Mouse (Mus musculus): ENCODE measurements at regions not wholly inside any gene's neighbourhood (a gene's known extent, or its start where the extent isn't known, plus 50 kb on each side); places are given as distances from the start of the nearest gene placed in this dataset. TPM values are rescaled to one million over a fixed set of nuclear protein-coding genes. Genes with fewer than 3 reads are reported as not detected.

DNA sequence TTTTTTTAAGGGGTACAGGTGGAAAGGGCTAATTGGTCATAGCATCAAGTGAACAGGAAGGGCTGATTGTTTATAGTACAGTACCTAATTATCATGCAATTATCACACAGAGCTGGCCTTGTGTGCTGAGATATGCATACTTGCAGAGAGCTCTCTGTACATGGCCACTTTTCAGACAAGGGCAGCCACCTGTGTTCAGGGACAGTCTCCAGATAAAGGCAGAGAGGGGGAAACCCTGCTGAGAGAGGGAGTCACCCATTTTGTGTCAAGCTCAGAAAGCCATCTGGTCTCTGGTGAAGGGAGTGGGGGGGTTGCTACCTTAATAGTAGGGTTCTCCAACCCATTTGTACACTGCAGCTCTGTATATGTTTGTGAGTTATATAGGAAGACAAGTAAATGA, 127.5 kb upstream of the Sphkap start:
- no peaks in the 10 kb centered on the region for H3K27me3 ChIP-seq (ENCODE audit: low read depth, poor library complexity, severe bottlenecking)

DNA sequence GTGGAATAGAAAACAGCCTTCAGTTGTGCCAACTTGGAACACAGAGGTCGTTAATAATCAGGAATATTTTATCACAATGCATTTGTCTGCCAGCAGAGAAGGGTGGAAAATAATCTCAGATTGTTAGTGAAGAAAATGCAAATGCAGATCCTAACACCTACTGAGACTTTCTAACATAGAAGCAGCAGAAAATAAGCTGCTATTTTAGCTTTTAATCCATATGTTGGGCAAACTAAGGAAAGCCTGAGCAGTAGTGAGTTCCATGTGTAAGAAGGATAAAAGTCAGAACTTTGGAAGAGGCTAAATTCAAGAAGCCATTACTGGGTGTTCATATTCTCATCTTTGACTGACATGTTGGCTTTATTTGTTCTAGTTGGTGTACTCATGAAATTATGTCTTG, 119.8 kb upstream of the Sphkap start:
- 50% methylated on average over 1 of the region's 1 CpGs for WGBS
- no peaks in the 10 kb centered on the region for H3K27me3 ChIP-seq (ENCODE audit: low read depth, poor library complexity, severe bottlenecking)
- H3K27ac ChIP-seq (replicated peaks), result no peak overlapping the region
- no peak for DNase-seq (ENCODE audit: low spot score)
- no peaks in the 10 kb centered on the region for H3K9me3 ChIP-seq (replicated peaks)
- no peak overlapping the region for H3K4me3 ChIP-seq
- H3K4me1 ChIP-seq, result no peaks in the 10 kb centered on the region
- no peaks in the 10 kb centered on the region for H3K36me3 ChIP-seq

More for the DNA sequence above, 127.5 kb upstream of the Sphkap start:
- no peak for DNase-seq (ENCODE audit: low spot score)
- Histone ChIP-seq H3K4me1 (no peaks in the 10 kb centered on the region), H3K4me3 (no peak overlapping the region), H3K9me3 (replicated peaks) (no peaks in the 10 kb centered on the region), H3K36me3 (no peaks in the 10 kb centered on the region), H3K27ac (replicated peaks) (no peak overlapping the region)

DNA sequence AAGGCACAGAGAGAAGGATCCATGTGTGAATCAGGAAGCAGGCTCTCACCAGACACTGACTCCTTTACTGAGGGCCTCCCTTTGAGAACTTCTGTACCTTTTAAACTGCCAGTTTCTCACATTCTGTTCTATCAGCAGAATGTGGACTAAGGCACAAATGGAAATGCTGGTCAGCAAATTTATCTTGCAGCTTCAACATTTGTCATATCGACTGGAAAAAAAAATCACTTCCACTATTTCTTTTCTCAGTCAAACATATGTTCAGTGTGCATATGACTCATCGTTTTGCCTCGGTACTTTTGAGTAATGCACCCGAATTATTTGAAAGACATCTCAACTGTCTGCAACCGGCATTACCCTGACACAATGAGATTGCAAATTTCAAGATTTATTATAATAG, 101.4 kb upstream of the Sphkap start:
- 91% methylated on average over 5 of the region's 5 CpGs for WGBS

DNA sequence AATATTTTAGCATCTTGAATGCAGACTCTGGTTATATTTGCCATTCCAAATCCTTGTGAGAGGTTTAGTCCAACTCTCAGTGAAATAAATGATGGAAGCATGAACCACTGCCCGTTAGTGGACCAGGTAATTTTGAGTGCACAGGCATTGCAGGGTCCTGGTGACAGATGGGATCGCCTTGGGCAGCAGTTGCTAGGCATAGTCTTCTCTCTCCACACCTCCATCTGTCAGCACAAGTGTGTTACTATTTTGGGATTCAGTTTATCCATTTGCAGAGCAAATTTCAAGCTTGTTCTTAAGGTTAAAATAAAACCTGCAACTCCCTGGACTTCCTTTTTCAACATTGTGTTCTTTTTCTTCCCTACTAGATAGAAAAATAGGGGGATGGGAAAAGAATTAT, 97.4 kb upstream of the Sphkap start:
- H3K36me3 ChIP-seq, result no peaks in the 10 kb centered on the region
- 87% methylated on average over 2 of the region's 2 CpGs for WGBS
- no peak overlapping the region for H3K4me3 ChIP-seq
- H3K27ac ChIP-seq (replicated peaks), result no peak overlapping the region
- H3K9me3 ChIP-seq (replicated peaks), result no peaks in the 10 kb centered on the region
- H3K27me3 ChIP-seq (ENCODE audit: low read depth, poor library complexity, severe bottlenecking), result no peaks in the 10 kb centered on the region
- no peak for DNase-seq (ENCODE audit: low spot score)
- no peaks in the 10 kb centered on the region for H3K4me1 ChIP-seq

More for the DNA sequence above, 101.4 kb upstream of the Sphkap start:
- H3K27ac ChIP-seq (replicated peaks), result no peak overlapping the region
- no peaks in the 10 kb centered on the region for H3K9me3 ChIP-seq (replicated peaks)
- DNase-seq (ENCODE audit: low spot score), result no peak
- no peaks in the 10 kb centered on the region for H3K36me3 ChIP-seq
- H3K4me3 ChIP-seq, result no peak overlapping the region
- no peaks in the 10 kb centered on the region for H3K4me1 ChIP-seq
- H3K27me3 ChIP-seq (ENCODE audit: low read depth, poor library complexity, severe bottlenecking), result no peaks in the 10 kb centered on the region

DNA sequence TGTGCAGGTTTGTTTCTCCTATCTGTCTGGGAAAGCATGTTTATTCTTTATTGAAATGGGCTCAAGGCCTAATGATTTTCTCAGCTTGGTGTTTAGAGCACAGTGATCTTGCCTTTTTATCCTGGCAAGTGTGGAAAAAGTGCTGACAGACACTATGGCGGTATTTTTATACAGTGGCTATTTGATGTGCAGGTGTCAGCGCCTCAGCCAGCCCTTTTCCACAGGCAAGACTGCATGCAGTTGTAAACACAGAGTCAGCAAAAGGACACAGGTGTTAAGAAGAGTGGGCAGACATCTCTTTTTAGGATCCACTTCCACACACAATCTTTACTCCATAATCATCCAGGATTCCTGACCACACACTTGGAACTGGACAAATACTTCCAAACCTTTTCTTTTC, 88.9 kb upstream of the Sphkap start:
- Histone ChIP-seq H3K4me1 (no peaks in the 10 kb centered on the region), H3K4me3 (no peak overlapping the region), H3K9me3 (replicated peaks) (no peaks in the 10 kb centered on the region), H3K27me3 (ENCODE audit: low read depth, poor library complexity, severe bottlenecking) (no peaks in the 10 kb centered on the region), H3K36me3 (no peaks in the 10 kb centered on the region), H3K27ac (replicated peaks) (no peak overlapping the region)
- DNase-seq (ENCODE audit: low spot score), result no peak
- 79% methylated on average over 2 of the region's 2 CpGs for WGBS

DNA sequence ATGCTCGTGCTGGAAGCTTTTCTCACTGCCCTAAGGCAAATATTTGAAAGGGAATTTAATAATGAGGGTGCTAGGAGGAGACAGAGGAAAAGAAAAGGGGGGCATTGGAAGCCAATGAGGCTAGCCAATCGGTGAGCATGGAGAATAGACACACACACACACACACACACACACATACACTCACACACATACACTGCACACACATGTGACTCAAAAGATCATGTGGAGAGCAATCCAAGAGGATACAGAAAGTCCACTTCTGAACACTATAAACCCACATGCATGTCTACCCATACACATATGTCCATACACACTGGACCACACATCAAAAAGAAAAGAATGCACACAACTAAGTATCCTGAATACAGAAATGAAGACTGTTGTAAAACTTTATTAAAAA, 88.4 kb upstream of the Sphkap start:
- Histone ChIP-seq H3K27me3 (ENCODE audit: low read depth, poor library complexity, severe bottlenecking) (no peaks in the 10 kb centered on the region), H3K27ac (replicated peaks) (no peak overlapping the region), H3K9me3 (replicated peaks) (no peaks in the 10 kb centered on the region), H3K4me3 (no peak overlapping the region), H3K36me3 (no peaks in the 10 kb centered on the region), H3K4me1 (no peaks in the 10 kb centered on the region)
- 69% methylated on average over 2 of the region's 2 CpGs for WGBS
- no peak for DNase-seq (ENCODE audit: low spot score)

DNA sequence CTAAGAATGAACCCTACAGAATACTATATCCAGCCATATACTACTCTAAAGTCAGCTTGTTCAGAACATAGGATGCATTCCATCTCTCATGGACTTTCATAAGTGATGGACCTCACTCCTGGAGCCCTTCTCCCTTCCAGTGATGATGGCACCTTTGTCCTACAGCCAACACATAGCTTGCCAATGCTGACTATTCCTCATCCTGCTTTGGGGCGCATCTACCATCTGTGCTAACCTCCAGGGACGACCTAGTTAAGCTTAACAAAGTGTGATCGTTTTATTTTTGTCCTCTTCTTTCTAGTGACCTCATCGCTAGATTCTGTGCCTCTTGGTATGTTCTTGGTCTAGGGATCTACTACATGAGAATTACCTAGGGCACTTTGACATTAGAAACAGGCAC, 87.0 kb upstream of the Sphkap start:
- Histone ChIP-seq H3K4me1 (no peaks in the 10 kb centered on the region), H3K27ac (replicated peaks) (no peak overlapping the region), H3K9me3 (replicated peaks) (no peaks in the 10 kb centered on the region), H3K4me3 (no peak overlapping the region), H3K27me3 (ENCODE audit: low read depth, poor library complexity, severe bottlenecking) (no peaks in the 10 kb centered on the region), H3K36me3 (no peaks in the 10 kb centered on the region)
- WGBS, result 81% methylated on average over 4 of the region's 4 CpGs
- DNase-seq (ENCODE audit: low spot score), result no peak

DNA sequence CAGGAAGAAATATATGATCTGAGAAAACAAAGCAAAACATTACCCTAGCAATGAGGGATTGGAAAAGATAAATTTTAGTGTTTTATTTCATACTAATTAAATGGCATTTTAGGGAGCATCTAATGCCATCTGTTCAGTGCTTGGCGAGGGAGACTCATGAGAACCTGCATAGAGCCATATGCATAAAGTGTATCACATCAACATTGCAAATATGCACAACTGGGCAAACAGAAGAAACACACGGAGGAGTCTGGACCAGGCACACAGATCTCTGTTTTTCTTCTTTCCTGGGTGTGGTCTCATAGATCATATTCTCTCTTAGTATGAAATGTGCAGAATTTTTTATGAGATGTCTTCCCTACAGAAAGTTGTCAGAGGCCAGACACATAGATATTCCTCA, 71.1 kb upstream of the Sphkap start:
- WGBS, result 85% methylated on average over 2 of the region's 2 CpGs
- no peak for DNase-seq (ENCODE audit: low spot score)
- Histone ChIP-seq H3K4me1 (no peaks in the 10 kb centered on the region), H3K9me3 (replicated peaks) (no peaks in the 10 kb centered on the region), H3K27ac (replicated peaks) (no peak overlapping the region), H3K27me3 (ENCODE audit: low read depth, poor library complexity, severe bottlenecking) (no peaks in the 10 kb centered on the region), H3K4me3 (no peak overlapping the region), H3K36me3 (no peaks in the 10 kb centered on the region)

Small RNA genes lying in the stretch of these regions (microRNA-seq; reads per million reads assigned to microRNA genes)
- not detected for gene Gm25754
